Mouse (Mus musculus) lung, embryonic 16.5 days (tissue): ENCODE measurements at regions not wholly inside any gene's neighbourhood (a gene's known extent, or its start where the extent isn't known, plus 50 kb on each side); places are given as distances from the start of the nearest gene placed in this dataset.

Source experiments
- ATAC-seq: fragments of 200-750 bp; cut with Nextera tagmentation; 2 replicates; pipeline ENCODE4 v1.8.0; 2017; ENCODE audit warnings: low read depth, mild to moderate bottlenecking, moderate library complexity
- H3K27ac ChIP-seq: fragments of 300-500 bp; sonication (generic); 2 replicates; pipeline ENCODE4 v1.5.1; 2014; ENCODE audit warnings: mild to moderate bottlenecking, control low read depth, low read length
- H3K27me3 ChIP-seq: fragments of 300-500 bp; sonication (generic); 2 replicates; pipeline ENCODE4 v1.6.1; 2014; ENCODE audit warnings: low read depth, low read length, mixed read lengths; ENCODE audit not compliant: control insufficient read depth, insufficient read depth
- H3K36me3 ChIP-seq: fragments of 300-500 bp; sonication (generic); 2 replicates; pipeline ENCODE4 v1.6.1; 2014; ENCODE audit warnings: low read length; ENCODE audit not compliant: control insufficient read depth, insufficient read depth
- H3K4me1 ChIP-seq: fragments of 300-500 bp; sonication (generic); replicated peaks from 2 replicates; pipeline ENCODE4 v1.6.1; 2014; ENCODE audit warnings: low read length, mixed read lengths; ENCODE audit not compliant: control insufficient read depth, insufficient read depth
- H3K4me2 ChIP-seq: fragments of 300-500 bp; sonication (generic); 2 replicates; pipeline ENCODE4 v1.6.1; 2014; ENCODE audit warnings: low read depth, low read length, control low read depth
- H3K4me3 ChIP-seq: fragments of 300-500 bp; sonication (generic); 2 replicates; pipeline ENCODE4 v1.5.1; 2014; ENCODE audit warnings: mild to moderate bottlenecking, low read length, control low read depth
- H3K9ac ChIP-seq: fragments of 300-500 bp; sonication (generic); 2 replicates; pipeline ENCODE4 v1.6.1; 2014; ENCODE audit warnings: low read length, control low read depth
- H3K9me3 ChIP-seq: fragments of 300-500 bp; sonication (generic); 2 replicates; pipeline ENCODE4 v1.6.1; 2016; ENCODE audit warnings: low read length; ENCODE audit not compliant: control insufficient read depth
- WGBS: fragments of 180-500 bp; shearing (Covaris S2); extraction: QIAGEN DNeasy Blood & Tissue Kit; methylation state at CpG from one replicate; pipeline ENCODE4 v1.1.7; 2014; 5-methylcytosine and 5-hydroxymethylcytosine counted together

GRCm38 (mm10) chr14:62166596-62166995 lies 125.8 kb upstream of the Rnaseh2b start:
- Histone ChIP-seq H3K4me2 (no peak overlapping the region), H3K4me1 (peaks cover 16% of the 10 kb centered on the region; the same call in 1 of the 2 replicates), H3K27me3 (no peaks in the 10 kb centered on the region), H3K4me3 (no peak overlapping the region), H3K36me3 (no peaks in the 10 kb centered on the region), H3K9me3 (no peaks in the 10 kb centered on the region), H3K9ac (no peak overlapping the region), H3K27ac (no peak overlapping the region)
- WGBS, result 43% methylated on average over 5 of the region's 5 CpGs
- no peak for ATAC-seq

GRCm38 (mm10) chr14:62167090-62167489 lies 125.3 kb upstream of the Rnaseh2b start:
- ATAC-seq, result no peak
- no peak overlapping the region for H3K4me2 ChIP-seq
- H3K4me1 ChIP-seq, result peaks cover 16% of the 10 kb centered on the region; the same call in 1 of the 2 replicates
- H3K9ac ChIP-seq, result no peak overlapping the region
- H3K27me3 ChIP-seq, result no peaks in the 10 kb centered on the region
- H3K27ac ChIP-seq, result no peak overlapping the region
- no peaks in the 10 kb centered on the region for H3K9me3 ChIP-seq
- H3K36me3 ChIP-seq, result no peaks in the 10 kb centered on the region
- WGBS, result 45% methylated on average over 6 of the region's 6 CpGs
- no peak overlapping the region for H3K4me3 ChIP-seq

GRCm38 (mm10) chr14:62168711-62169110 lies 123.7 kb upstream of the Rnaseh2b start:
- H3K9me3 ChIP-seq, result no peaks in the 10 kb centered on the region
- H3K36me3 ChIP-seq, result no peaks in the 10 kb centered on the region
- no peaks in the 10 kb centered on the region for H3K27me3 ChIP-seq
- no peak overlapping the region for H3K9ac ChIP-seq
- ATAC-seq, result no peak
- H3K4me1 ChIP-seq, result peaks cover 9% of the 10 kb centered on the region; the same call in 1 of the 2 replicates
- no peak overlapping the region for H3K4me3 ChIP-seq
- no peak overlapping the region for H3K4me2 ChIP-seq
- H3K27ac ChIP-seq, result no peak overlapping the region
- 51% methylated on average over 6 of the region's 6 CpGs for WGBS

- no peak overlapping the region for H3K27ac ChIP-seq
These were observed 122.0 kb upstream of the Rnaseh2b start for GRCm38 (mm10) chr14:62170385-62170784.

GRCm38 (mm10) chr14:62171256-62172047 lies 120.9 kb upstream of the Rnaseh2b start:
- H3K27ac ChIP-seq, result no peak overlapping the region
- H3K4me1 ChIP-seq, result peaks cover 17% of the 10 kb centered on the region; the same call in 1 of the 2 replicates
- no peaks in the 10 kb centered on the region for H3K9me3 ChIP-seq
- H3K9ac ChIP-seq, result no peak overlapping the region
- 77% methylated on average over 15 of the region's 15 CpGs for WGBS
- no peak overlapping the region for H3K4me2 ChIP-seq
- H3K27me3 ChIP-seq, result no peaks in the 10 kb centered on the region
- no peak overlapping the region for H3K4me3 ChIP-seq
- no peaks in the 10 kb centered on the region for H3K36me3 ChIP-seq
- no peak for ATAC-seq

More at GRCm38 (mm10) chr14:62170385-62170784, 122.0 kb upstream of the Rnaseh2b start:
- 44% methylated on average over 5 of the region's 5 CpGs for WGBS
- Histone ChIP-seq H3K4me2 (no peak overlapping the region), H3K4me1 (peaks cover 11% of the 10 kb centered on the region; the same call in 1 of the 2 replicates), H3K36me3 (no peaks in the 10 kb centered on the region), H3K4me3 (no peak overlapping the region), H3K9me3 (no peaks in the 10 kb centered on the region), H3K27me3 (no peaks in the 10 kb centered on the region), H3K9ac (no peak overlapping the region)
- ATAC-seq, result no peak

- ATAC-seq, result peak; percentile 13; the same call in 1 of the 2 replicates
- no peak overlapping the region for H3K4me3 ChIP-seq
- WGBS, result 45% methylated on average over 16 of the region's 16 CpGs
- no peaks in the 10 kb centered on the region for H3K36me3 ChIP-seq
- H3K4me2 ChIP-seq, result no peak overlapping the region
- H3K27ac ChIP-seq, result peak overlapping the region; percentile 30
- H3K4me1 ChIP-seq, result peaks cover 19% of the 10 kb centered on the region; the same call in 1 of the 2 replicates
- H3K9ac ChIP-seq, result no peak overlapping the region
- no peaks in the 10 kb centered on the region for H3K27me3 ChIP-seq
- no peaks in the 10 kb centered on the region for H3K9me3 ChIP-seq
These were observed 118.4 kb upstream of the Rnaseh2b start for GRCm38 (mm10) chr14:62173835-62174530.

- WGBS, result 43% methylated on average over 12 of the region's 12 CpGs
- ATAC-seq, result peak; percentile 53
These were observed 116.9 kb upstream of the Rnaseh2b start for GRCm38 (mm10) chr14:62175384-62176048.

GRCm38 (mm10) chr14:62177509-62177908 lies 114.9 kb upstream of the Rnaseh2b start:
- Histone ChIP-seq H3K4me3 (no peak overlapping the region), H3K4me2 (no peak overlapping the region), H3K36me3 (no peaks in the 10 kb centered on the region), H3K9ac (no peak overlapping the region), H3K27me3 (no peaks in the 10 kb centered on the region), H3K9me3 (no peaks in the 10 kb centered on the region), H3K4me1 (peaks cover 19% of the 10 kb centered on the region; the same call in 1 of the 2 replicates), H3K27ac (no peak overlapping the region)
- WGBS, result 68% methylated on average over 5 of the region's 5 CpGs
- ATAC-seq, result 0 out of 2 replicates have a peak, but pooled peaks have one; percentile 16

More at GRCm38 (mm10) chr14:62175384-62176048, 116.9 kb upstream of the Rnaseh2b start:
- Histone ChIP-seq H3K4me1 (peaks cover 19% of the 10 kb centered on the region; the same call in 1 of the 2 replicates), H3K9me3 (no peaks in the 10 kb centered on the region), H3K27me3 (no peaks in the 10 kb centered on the region), H3K4me2 (no peak overlapping the region), H3K36me3 (no peaks in the 10 kb centered on the region), H3K4me3 (no peak overlapping the region), H3K27ac (peak overlapping the region; percentile 26), H3K9ac (no peak overlapping the region)

- Histone ChIP-seq H3K36me3 (no peaks in the 10 kb centered on the region), H3K4me2 (no peak overlapping the region), H3K27me3 (no peaks in the 10 kb centered on the region), H3K9me3 (no peaks in the 10 kb centered on the region), H3K27ac (peak overlapping the region; percentile 50), H3K4me3 (no peak overlapping the region), H3K9ac (no peak overlapping the region), H3K4me1 (no peaks in the 10 kb centered on the region; the same call in 1 of the 2 replicates)
- whole genome bisulfite sequencing, result 46% methylated on average over 11 of the region's 11 CpGs
- ATAC-seq, result peak; percentile 60
These were observed 105.0 kb upstream of the Rnaseh2b start for GRCm38 (mm10) chr14:62187360-62187759.
